Mouse (Mus musculus) frontal cortex, postnatal 36 days (tissue): Measurements from ENCODE around the gene 1600015I10Rik.
"Not testable (repeated sequence)": the region's sequence is repeated elsewhere in the genome, so short reads cannot be mapped to it uniquely, and the experiment has no call there.

ENCODE experiments used
- DNase-seq, 2 experiments: peaks; one replicate each; pipeline ENCODE4 v3.0.0; 2022; ENCODE audit warnings: low spot score in 2 of 2

1600015I10Rik gene

GRCm38 (mm10) chr6:48929595-48929994, at the start of gene 1600015I10Rik:
1600015I10Rik (plus strand) TSS chr6:48929895.
- no peak for DNase-seq

DNA sequence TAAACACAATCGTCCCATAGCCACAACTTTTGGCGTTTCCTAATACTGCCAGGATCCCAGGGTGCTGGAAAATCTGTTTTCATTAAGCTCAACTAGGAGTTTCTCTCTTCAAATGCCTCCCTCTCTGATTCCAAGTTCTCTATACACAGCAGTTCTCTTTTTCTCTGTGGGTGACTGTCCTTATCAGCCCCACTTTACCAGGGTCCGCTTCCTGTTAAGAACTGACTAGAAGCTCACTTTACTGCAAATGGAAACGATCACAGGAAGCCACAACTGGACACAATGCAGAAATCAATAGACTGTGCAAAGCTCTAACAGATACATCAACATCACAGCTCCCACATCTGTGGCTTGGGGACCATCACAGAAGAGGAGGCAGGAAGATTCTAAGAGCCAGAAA, 35.5 kb upstream of the 1600015I10Rik start:
- no peak for DNase-seq

DNA sequence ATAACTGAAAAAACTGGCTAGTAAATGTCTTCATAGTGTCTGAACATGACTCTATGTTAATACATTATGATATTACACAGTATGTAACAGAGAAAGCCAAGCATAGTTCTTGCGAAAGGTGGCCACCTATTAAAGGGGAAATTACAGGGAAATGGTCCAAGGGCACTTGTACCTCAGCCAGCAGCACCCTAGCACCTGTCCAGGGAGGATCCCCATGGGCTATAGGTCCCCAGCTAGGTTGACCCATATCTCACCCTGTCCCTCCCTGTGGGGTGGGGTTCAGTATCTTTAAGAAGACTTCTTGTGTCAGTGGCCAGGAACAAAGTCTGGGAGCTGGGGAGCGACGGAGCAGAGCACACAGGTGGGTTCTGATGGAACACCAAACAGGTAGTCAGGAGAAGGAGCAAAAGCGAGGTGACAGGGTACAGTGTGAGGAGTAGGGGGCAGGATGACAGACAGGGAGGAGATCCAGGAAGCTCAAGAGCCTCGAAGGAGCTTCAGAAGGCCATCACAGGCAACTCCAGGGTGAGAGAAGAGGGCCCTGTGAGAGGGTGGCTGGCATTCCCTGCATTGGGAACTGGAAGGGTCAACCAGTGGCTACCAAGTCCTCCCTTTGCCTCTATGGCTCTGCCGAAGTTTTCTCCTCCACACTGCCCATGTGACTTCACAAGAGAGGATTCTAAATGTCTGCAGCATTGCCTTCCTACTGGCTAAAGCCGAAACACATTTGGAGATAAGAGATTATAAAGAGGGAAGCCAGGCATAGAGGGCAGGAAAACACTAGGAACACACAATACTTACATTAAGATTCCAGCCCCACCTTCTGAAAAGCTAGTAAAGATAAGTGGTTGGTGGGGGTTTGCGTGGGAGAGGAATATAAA, 34.5 kb upstream of the 1600015I10Rik start:
- DNase-seq, result no peak

DNA sequence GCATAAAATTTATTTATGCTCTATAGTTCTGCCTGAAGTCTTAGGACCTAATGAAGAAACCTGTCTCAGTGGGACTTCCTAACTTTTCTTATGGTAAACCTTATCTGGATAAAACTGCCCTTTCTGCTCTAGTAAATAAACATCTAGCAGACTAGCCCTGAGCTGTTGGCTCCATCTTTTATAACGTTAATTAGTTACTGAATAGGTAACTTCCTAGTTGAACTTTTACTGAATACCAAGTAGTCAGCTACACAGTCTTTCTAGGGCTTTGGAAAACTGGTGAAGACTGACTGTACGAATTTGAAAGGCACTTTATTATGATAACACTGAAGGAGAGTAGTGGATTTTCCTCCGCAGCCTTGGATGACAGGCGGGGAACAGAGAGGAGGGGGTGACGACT, 33.8 kb upstream of the 1600015I10Rik start:
- DNase-seq, result no peak

DNA sequence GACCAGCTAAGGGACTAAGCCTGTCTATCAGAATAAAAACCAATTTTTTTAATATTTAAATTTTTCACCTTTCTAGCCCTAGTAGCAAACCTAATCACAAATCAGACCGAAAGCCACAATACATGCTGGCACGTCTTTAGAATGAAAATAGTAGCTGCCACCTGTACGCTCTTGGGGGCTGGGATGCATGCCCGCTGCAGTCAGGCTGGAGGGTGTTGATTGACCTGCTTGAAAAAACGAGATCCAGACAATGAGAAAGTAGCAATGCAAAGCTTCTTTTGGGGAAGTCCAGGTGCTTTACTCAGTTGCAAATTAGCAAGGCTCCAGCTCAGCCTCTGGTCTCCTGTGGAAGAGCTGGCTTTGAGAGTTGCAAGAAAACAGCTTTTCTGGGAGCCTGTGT, 32.7 kb upstream of the 1600015I10Rik start:
- DNase-seq, result no peak

DNA sequence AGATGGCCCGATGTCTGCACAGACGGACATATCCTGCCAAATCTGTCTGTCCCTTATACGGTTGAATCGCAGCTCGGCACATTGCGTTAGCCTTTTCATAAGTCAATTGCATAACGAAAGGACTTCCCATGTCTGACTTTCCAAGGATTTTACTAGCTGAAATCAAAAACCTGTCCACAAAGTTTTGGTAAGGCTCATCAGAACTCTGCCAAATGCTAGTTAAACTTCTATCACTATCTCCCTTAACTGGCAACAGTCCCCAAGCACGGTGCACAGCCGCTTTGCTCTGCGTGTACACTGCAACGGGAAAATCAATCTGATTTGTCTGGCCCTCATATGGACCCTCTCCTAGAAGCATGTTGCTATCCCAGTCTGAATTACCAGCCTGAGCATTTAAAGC, 28.4 kb upstream of the 1600015I10Rik start:
- DNase-seq, result not testable (repeated sequence)

DNA sequence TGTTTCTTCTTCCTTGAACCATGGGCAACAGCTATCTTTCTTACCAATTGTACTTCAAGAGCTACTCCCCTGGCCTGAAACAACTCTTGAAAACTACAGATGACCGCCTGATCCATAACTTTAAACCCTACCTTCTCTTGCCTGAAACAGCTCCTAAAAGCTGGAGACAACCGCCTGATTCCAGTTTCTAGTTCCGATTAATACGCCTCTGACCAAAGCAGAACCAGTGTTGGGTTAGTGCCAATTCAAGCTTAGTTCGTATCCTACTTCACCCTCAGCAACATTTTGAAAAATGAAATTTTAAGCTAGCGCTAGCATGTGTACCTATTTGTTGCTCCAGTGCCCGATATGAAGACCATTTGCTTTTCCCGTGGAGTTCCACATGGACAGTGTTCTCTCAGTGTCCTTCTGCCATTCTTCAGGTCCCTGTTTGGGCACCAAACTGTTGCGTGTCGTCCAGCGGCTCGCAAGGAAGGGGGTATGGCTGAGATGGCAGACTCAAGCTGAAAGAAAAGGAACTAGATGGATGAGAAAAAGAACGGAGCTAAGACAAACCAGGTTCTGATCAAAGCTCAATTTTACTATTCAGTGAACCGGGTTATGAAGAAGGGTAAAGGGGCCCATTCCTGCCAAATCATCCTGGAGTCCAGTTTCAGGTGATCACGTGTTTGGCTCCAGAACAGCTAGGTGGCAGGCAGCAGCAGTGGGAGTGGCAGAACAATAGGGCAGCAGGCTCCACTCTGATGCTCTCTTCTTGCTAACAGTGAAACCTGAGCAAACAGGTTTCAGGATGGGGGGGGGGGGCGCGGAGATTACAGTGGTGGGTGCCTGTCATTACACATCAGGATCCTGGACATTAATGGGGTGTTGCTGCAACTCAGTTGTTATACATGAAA, 26.9 kb upstream of the 1600015I10Rik start:
- no peak for DNase-seq

DNA sequence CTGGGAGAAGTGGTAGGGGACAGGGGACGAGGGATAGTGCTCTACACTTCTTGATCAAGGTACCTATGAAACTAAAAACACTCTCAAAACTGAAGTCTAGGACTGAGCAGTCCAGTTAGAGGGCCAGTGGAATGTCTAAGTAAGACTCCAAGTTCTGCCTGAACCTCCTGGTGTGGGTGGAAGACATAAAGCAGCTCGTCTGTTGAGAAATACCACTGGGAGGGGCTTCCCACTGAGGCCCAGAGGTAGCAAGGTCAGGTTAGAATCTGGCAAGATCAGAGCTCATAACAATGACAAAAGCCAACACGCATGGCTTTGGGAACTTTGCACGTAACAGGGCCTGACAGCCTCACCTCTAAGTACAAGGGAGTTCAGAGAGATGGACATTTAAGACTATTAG, 26.3 kb upstream of the 1600015I10Rik start:
- no peak for DNase-seq

GRCm38 (mm10) chr6:48905606-48906005, 24.1 kb upstream of the 1600015I10Rik start:
- DNase-seq, result no peak

DNA sequence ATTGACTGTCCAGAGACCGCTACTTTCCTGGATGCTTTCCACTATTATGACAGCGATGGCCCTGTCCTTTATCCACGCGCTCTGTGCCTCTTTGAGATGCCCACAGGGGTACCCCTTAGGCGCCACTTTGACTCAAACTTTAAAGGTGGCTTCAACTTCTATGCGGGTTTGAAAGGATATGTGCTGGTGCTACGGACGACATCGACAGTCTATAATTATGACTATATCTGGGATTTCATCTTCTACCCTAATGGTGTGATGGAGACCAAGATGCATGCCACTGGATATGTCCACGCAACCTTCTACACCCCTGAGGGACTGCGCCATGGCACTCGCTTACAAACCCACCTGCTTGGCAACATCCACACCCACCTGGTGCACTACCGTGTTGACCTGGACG, 23.3 kb upstream of the 1600015I10Rik start:
- DNase-seq, result no peak

DNA sequence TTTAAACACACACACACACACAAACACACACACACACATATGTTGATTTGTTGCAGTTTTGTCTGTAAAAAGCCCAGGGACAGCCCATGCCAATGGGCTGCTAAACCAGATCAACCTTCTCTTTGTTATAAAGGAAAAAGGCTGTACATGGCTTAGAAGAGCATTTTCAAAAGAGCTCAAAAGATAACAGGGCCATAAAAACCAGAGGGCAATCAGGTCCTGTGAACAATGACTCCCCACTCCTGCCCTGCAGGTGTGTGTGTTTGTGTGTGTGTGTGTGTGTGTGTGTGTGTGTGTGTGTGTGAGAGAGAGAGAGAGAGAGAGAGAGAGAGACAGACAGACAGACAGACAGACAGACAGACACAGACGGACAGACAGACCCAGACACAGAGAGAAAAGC, 20.5 kb upstream of the 1600015I10Rik start:
- no peak for DNase-seq

- DNase-seq, result peak in 1 of 2 experiments; percentile 4
Measured at GRCm38 (mm10) chr6:48912033-48912432, 17.7 kb upstream of the 1600015I10Rik start.

- DNase-seq, result no peak
Measured at GRCm38 (mm10) chr6:48913587-48913986, 16.1 kb upstream of the 1600015I10Rik start.

DNA sequence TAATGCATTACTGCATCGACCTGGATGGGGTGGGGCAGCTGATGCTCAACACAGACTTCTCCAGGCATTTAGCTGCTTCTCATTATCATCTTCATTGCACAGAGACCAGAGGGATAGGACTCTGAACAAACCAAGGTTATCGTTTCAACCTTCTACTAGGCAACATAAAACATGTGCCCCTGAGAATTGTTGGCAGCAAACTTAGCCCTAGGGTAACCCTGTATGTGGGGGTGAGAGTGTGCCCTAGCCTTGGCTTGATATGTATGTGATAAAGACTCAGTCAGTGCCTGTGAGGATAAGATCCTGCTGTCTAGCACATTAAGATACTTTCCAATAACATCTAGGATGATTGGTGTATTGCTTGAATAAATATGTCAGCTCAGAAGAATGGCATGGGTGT, 19.9 kb downstream of the 1600015I10Rik start:
- no peak for DNase-seq

- DNase-seq, result no peak
Measured at GRCm38 (mm10) chr6:48950676-48951075, 21.0 kb downstream of the 1600015I10Rik start.

DNA sequence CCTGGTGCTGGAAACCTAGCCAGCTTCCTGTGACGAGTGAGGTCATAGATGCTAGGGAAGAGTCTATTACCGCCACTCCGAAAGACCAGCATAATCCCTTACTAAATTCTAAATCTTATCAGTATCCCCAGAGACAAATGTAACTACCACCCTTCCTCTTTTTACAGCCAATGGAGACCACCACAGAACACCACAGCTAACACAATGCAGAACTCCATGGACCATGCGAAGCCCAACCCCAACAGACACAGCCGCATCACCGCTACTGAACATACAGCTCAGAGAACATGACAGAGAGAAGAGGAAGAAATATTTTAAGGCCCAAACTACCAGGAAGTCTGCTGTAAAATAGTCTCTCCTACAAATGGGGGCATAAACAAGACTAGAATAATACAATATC, 21.9 kb downstream of the 1600015I10Rik start:
- no peak for DNase-seq

DNA sequence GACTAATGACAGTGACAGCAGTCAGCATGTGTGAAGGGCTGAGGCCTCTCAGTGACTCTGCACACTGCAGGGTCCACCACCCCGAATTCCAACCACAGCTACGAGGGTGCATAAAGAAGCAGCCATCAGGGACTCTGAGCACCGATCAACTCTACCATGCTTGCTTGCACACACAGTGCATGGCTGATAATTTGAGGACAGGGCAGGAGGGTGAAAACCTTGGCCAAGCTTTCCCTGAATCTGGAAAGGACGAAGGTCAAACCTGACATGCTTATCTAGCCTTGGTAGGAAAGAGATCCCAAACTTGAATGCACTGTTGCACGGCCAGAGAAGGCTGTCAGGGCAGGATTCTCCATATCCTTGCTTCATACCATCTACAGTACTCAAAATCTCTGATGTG, 23.5 kb downstream of the 1600015I10Rik start:
- DNase-seq, result no peak

DNA sequence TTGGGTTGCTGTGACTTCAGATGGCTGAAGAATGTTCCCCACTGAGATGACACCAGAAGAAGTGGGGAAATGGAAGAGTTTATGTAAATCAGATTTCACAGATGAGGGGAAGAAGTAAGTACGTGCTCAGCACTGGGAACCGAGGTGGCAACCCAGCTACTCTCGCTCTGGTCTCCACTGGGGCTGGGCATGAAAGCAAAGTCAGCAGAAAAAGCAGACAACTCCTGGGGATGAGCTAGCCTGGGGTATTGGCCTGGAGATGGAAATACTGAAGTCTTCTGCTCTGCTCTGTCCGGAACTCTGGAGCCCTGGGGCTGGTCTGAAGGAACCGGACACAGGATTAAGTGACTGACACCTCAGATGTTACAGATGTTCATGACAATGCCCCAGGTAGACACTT, 24.5 kb downstream of the 1600015I10Rik start:
- DNase-seq, result no peak

DNA sequence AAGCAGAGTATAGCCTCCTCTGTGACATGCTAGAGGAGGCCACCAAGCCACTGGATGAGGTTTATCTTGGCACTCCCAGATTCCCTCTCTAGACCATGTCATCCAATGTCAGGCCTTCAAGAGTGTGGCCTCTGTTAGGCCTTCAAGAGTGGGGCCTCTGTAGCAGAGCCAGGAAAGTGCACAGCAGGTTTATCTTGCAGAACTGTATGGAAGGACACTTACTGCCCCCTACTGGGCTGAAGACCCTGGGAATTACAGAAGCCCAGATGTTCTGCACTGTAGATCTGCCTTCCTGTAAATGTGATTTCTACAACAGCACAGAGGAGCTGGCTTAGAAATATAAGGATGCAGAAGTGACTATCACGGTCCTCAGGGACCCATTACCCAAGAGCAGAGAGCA, 25.3 kb downstream of the 1600015I10Rik start:
- peak; percentile 28 to 66 for DNase-seq

DNA sequence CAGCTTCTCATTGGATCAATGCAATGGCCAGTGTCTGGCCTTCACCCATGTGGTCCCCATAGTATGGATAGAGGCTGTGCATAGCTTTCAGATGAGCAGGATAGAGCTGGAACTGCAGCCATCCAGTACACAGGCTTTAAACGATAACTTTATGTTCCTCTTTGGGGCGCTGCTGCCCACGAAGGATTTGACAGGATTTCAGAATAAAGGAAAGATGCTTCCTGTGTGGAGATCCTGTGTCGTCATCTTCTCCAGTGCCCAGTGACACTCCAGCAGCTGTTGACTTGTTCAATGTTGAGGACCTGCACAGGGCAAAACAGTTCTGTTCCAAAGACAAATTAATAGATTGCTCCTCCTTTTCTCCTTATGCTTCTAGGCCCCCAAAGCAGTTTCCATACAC, 27.1 kb downstream of the 1600015I10Rik start:
- DNase-seq, result no peak

- peak; percentile 5 to 12 for DNase-seq
Measured at GRCm38 (mm10) chr6:48958053-48958452, 28.4 kb downstream of the 1600015I10Rik start.

DNA sequence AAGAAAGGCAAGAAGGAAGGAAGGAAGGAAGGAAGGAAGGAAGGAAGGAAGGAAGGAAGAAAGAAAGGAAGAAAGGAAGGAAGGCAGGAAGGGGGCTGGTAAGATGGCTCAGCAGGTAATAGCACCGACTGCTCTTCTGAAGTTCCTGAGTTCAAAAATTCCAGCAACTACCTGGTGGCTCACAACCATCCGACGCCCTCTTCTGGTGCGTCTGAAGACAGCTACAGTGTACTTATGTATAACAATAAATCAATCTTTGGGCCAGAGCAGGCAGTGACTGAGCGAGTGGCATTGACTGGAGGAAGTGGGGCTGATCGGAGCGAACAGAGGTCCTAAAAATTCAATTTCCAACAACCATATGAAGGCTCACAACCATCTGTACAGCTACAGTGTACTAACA, 29.5 kb downstream of the 1600015I10Rik start:
- DNase-seq, result peak in 1 of 2 experiments; percentile 9

DNA sequence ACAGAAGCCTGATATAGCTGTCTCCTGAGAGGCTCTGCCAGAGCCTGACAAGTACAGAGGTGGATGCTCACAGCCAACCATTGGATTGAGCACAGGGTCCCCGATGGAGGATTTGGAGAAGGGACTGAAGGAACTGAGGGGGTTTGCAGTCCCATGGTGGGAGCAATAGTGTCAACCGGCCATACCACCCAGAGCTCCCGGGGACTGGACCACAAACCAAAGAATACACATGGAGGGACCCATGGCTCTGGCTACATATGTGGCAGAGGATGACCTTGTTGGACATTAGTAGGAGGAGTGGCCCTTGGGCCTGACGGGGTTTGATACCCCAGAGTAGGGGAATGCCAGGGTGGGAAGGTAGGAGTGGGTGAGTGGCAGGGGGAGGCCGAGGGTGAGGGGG, 37.0 kb downstream of the 1600015I10Rik start:
- DNase-seq, result not testable (repeated sequence)
